Mouse (Mus musculus): ENCODE results near the gene Ptges3l. TPM values are rescaled to one million over a fixed set of nuclear protein-coding genes. Genes with fewer than 3 reads are reported as not detected.
"Not testable (repeated sequence)": the region's sequence is repeated elsewhere in the genome, so short reads cannot be mapped to it uniquely, and the experiment has no call there.

Gene Ptges3l
- polyA plus RNA-seq, 1 experiment from 2014 or later, result 4.0 TPM

GRCm38 (mm10) chr11:101415306-101415705, 9.8 kb downstream of the Ptges3l start:
- no peak overlapping the region for H3K9ac ChIP-seq
- H3K27me3 ChIP-seq, result no peaks in the 10 kb centered on the region
- H3K4me3 ChIP-seq, result no peak overlapping the region
- WGBS, result 89% methylated on average over 2 of the region's 2 CpGs
- no peaks in the 10 kb centered on the region for H3K9me3 ChIP-seq
- peaks cover 28% of the 10 kb centered on the region for H3K36me3 ChIP-seq
- ATAC-seq (ENCODE audit: low FRiP score, low read depth), result no peak
- no peak overlapping the region for H3K27ac ChIP-seq (replicated peaks)
- H3K4me1 ChIP-seq (replicated peaks), result peaks cover 10% of the 10 kb centered on the region
- no peak overlapping the region for H3K4me2 ChIP-seq

GRCm38 (mm10) chr11:101395110-101395509, 30.0 kb downstream of the Ptges3l start:
- 4% methylated on average over 8 of the region's 8 CpGs for WGBS
- Histone ChIP-seq H3K9me3 (no peaks in the 10 kb centered on the region), H3K4me1 (replicated peaks) (0 out of 2 replicates have a peak, but pooled peaks cover 6% of the 10 kb centered on the region), H3K9ac (no peak overlapping the region), H3K4me2 (no peak overlapping the region), H3K27ac (replicated peaks) (no peak overlapping the region), H3K36me3 (no peaks in the 10 kb centered on the region), H3K4me3 (no peak overlapping the region), H3K27me3 (0 out of 2 replicates have a peak, but pooled peaks cover 4% of the 10 kb centered on the region)
- ATAC-seq (ENCODE audit: low FRiP score, low read depth), result no peak; the same call in 1 of the 2 replicates

- Histone ChIP-seq H3K27ac (replicated peaks) (no peak overlapping the region), H3K4me3 (no peak overlapping the region), H3K9ac (no peak overlapping the region), H3K27me3 (no peaks in the 10 kb centered on the region), H3K36me3 (no peaks in the 10 kb centered on the region), H3K4me1 (replicated peaks) (no peaks in the 10 kb centered on the region), H3K9me3 (no peaks in the 10 kb centered on the region), H3K4me2 (no peak overlapping the region)
- no peak for ATAC-seq (ENCODE audit: low FRiP score, low read depth)
- WGBS, result 25% methylated on average over 4 of the region's 4 CpGs
Observed at GRCm38 (mm10) chr11:101381817-101382216, 43.3 kb downstream of the Ptges3l start.

DNA sequence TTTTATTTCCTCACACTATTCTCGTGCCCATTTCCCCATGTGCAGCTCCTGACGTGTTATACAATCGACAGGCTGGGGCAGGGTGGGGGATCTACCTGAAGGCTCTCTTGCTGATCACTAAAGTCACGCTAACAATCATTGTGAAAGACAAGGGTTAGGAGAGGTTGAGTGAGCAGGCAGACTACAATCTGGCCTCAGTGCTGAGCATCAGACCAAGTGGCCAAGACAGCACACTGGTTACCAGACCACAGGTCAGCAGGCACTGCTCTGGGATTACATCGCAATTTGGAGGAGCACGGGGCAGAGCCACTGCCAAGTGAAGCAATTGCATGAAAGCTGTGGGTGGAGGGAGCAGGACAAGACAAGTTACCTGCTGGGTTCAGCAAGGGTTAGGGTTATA, 46.2 kb downstream of the Ptges3l start:
- H3K27ac ChIP-seq (replicated peaks), result no peak overlapping the region
- H3K4me3 ChIP-seq, result no peak overlapping the region
- H3K36me3 ChIP-seq, result no peaks in the 10 kb centered on the region
- H3K27me3 ChIP-seq, result no peaks in the 10 kb centered on the region
- H3K9ac ChIP-seq, result no peak overlapping the region
- no peaks in the 10 kb centered on the region for H3K4me1 ChIP-seq (replicated peaks)
- no peaks in the 10 kb centered on the region for H3K9me3 ChIP-seq
- ATAC-seq (ENCODE audit: low FRiP score, low read depth), result no peak
- no peak overlapping the region for H3K4me2 ChIP-seq
- 87% methylated on average over 6 of the region's 6 CpGs for WGBS

- not testable (repeated sequence) for H3K4me3 ChIP-seq; H3K27ac ChIP-seq (replicated peaks); H3K27me3 ChIP-seq; H3K36me3 ChIP-seq; H3K4me1 ChIP-seq (replicated peaks); ATAC-seq (ENCODE audit: low FRiP score, low read depth); H3K9me3 ChIP-seq; H3K9ac ChIP-seq; H3K4me2 ChIP-seq
- 95% methylated on average over 8 of the region's 8 CpGs for WGBS
Observed at GRCm38 (mm10) chr11:101378196-101378595, 46.9 kb downstream of the Ptges3l start.

- WGBS, result 77% methylated on average over 7 of the region's 7 CpGs
- Histone ChIP-seq H3K36me3 (no peaks in the 10 kb centered on the region), H3K4me3 (no peak overlapping the region), H3K27ac (replicated peaks) (no peak overlapping the region), H3K9ac (no peak overlapping the region), H3K4me1 (replicated peaks) (no peaks in the 10 kb centered on the region), H3K9me3 (no peaks in the 10 kb centered on the region), H3K4me2 (no peak overlapping the region), H3K27me3 (no peaks in the 10 kb centered on the region)
- no peak for ATAC-seq (ENCODE audit: low FRiP score, low read depth)
Observed at GRCm38 (mm10) chr11:101374421-101374938, 50.7 kb downstream of the Ptges3l start.

- Histone ChIP-seq H3K4me1 (replicated peaks) (no peaks in the 10 kb centered on the region), H3K36me3 (no peaks in the 10 kb centered on the region), H3K4me3 (no peak overlapping the region), H3K9me3 (no peaks in the 10 kb centered on the region), H3K27me3 (no peaks in the 10 kb centered on the region), H3K9ac (no peak overlapping the region), H3K4me2 (no peak overlapping the region), H3K27ac (replicated peaks) (no peak overlapping the region)
- ATAC-seq (ENCODE audit: low FRiP score, low read depth), result no peak
- 84% methylated on average over 5 of the region's 5 CpGs for WGBS
Observed at GRCm38 (mm10) chr11:101370141-101370540, 55.0 kb downstream of the Ptges3l start.

Small RNA genes within 50 kb of the gene (microRNA-seq; reads per million reads assigned to microRNA genes)
- not detected for gene Mir6929

Other genes starting within 250 kb of the Ptges3l start
- gene Ccr10, start 249.9 kb downstream of the Ptges3l start, polyA plus RNA-seq (2015; fragmentation: Nextera tagmentation; extraction: Ambion mirVana), result 0.63 and 0.70 TPM in 2 replicates
- 26.5 and 27.4 TPM in 2 replicates for gene Ezh1, start 198.9 kb downstream of the Ptges3l start, polyA plus RNA-seq (2015; fragmentation: Nextera tagmentation; extraction: Ambion mirVana)
- 96.5 and 98.8 TPM in 2 replicates for gene Ramp2, start 179.3 kb downstream of the Ptges3l start, polyA plus RNA-seq (2015; fragmentation: Nextera tagmentation; extraction: Ambion mirVana)
- gene Vps25, start 171.6 kb downstream of the Ptges3l start, polyA plus RNA-seq (2015; fragmentation: Nextera tagmentation; extraction: Ambion mirVana), result 118 and 124 TPM in 2 replicates
- 8.5 and 9.5 TPM in 2 replicates for gene Wnk4, start 164.8 kb downstream of the Ptges3l start, polyA plus RNA-seq (2015; fragmentation: Nextera tagmentation; extraction: Ambion mirVana)
- gene Cntd1, start 146.3 kb downstream of the Ptges3l start, polyA plus RNA-seq (2015; fragmentation: Nextera tagmentation; extraction: Ambion mirVana), result 1.0 and 1.2 TPM in 2 replicates
- 223 and 225 TPM in 2 replicates for gene Coa3, start 146.2 kb downstream of the Ptges3l start, polyA plus RNA-seq (2015; fragmentation: Nextera tagmentation; extraction: Ambion mirVana)
- gene Becn1, start 123.0 kb downstream of the Ptges3l start, polyA plus RNA-seq (2015; fragmentation: Nextera tagmentation; extraction: Ambion mirVana), result 173 and 175 TPM in 2 replicates
- 115 and 116 TPM in 2 replicates for gene Psme3, start 109.1 kb downstream of the Ptges3l start, polyA plus RNA-seq (2015; fragmentation: Nextera tagmentation; extraction: Ambion mirVana)
- 1.5 and 2.1 TPM in 2 replicates for gene Aoc2, start 100.3 kb downstream of the Ptges3l start, polyA plus RNA-seq (2015; fragmentation: Nextera tagmentation; extraction: Ambion mirVana)
- 0.13 and 0.14 TPM in 2 replicates for gene Aoc3, start 94.7 kb downstream of the Ptges3l start, polyA plus RNA-seq (2015; fragmentation: Nextera tagmentation; extraction: Ambion mirVana)
- not detected in 2 replicates for gene G6pc, start 57.8 kb downstream of the Ptges3l start, polyA plus RNA-seq (2015; fragmentation: Nextera tagmentation; extraction: Ambion mirVana)
- 88.8 and 92.0 TPM in 2 replicates for gene Aarsd1, start 7.7 kb downstream of the Ptges3l start, polyA plus RNA-seq (2015; fragmentation: Nextera tagmentation; extraction: Ambion mirVana)
- gene Gm27029, start 537 bp downstream of the Ptges3l start, polyA plus RNA-seq (2015; fragmentation: Nextera tagmentation; extraction: Ambion mirVana), result 7.2 and 7.9 TPM in 2 replicates
- 32.0 and 33.2 TPM in 2 replicates for gene Rundc1, start 248 bp downstream of the Ptges3l start, polyA plus RNA-seq (2015; fragmentation: Nextera tagmentation; extraction: Ambion mirVana)
- 228 and 230 TPM in 2 replicates for gene Rpl27, start 17.0 kb upstream of the Ptges3l start, polyA plus RNA-seq (2015; fragmentation: Nextera tagmentation; extraction: Ambion mirVana)
- gene Ifi35, start 23.1 kb upstream of the Ptges3l start, polyA plus RNA-seq (2015; fragmentation: Nextera tagmentation; extraction: Ambion mirVana), result 4.3 and 5.2 TPM in 2 replicates
- 85.3 and 86.0 TPM in 2 replicates for gene Rnd2, start 39.7 kb upstream of the Ptges3l start, polyA plus RNA-seq (2015; fragmentation: Nextera tagmentation; extraction: Ambion mirVana)
- 123 and 135 TPM in 2 replicates for gene Vat1, start 40.9 kb upstream of the Ptges3l start, polyA plus RNA-seq (2015; fragmentation: Nextera tagmentation; extraction: Ambion mirVana)
- gene Brca1, start 126.6 kb upstream of the Ptges3l start, polyA plus RNA-seq (2015; fragmentation: Nextera tagmentation; extraction: Ambion mirVana), result 2.8 and 3.0 TPM in 2 replicates
- gene Nbr1, start 126.8 kb upstream of the Ptges3l start, polyA plus RNA-seq (2015; fragmentation: Nextera tagmentation; extraction: Ambion mirVana), result 87.6 and 92.4 TPM in 2 replicates
- gene Tmem106a, start 156.9 kb upstream of the Ptges3l start, polyA plus RNA-seq (2015; fragmentation: Nextera tagmentation; extraction: Ambion mirVana), result 5.0 and 5.3 TPM in 2 replicates
- not detected in 2 replicates for gene Gm11634, start 173.9 kb upstream of the Ptges3l start, polyA plus RNA-seq (2015; fragmentation: Nextera tagmentation; extraction: Ambion mirVana)
- gene Rdm1, start 201.9 kb upstream of the Ptges3l start, polyA plus RNA-seq (2015; fragmentation: Nextera tagmentation; extraction: Ambion mirVana), result 17.9 and 19.8 TPM in 2 replicates
- gene Arl4d, start 240.2 kb upstream of the Ptges3l start, polyA plus RNA-seq (2015; fragmentation: Nextera tagmentation; extraction: Ambion mirVana), result 5.6 and 7.6 TPM in 2 replicates